Mouse (Mus musculus) brain, embryonic 14.5 days (tissue): ENCODE data around the gene Vkorc1l1. TPM values are rescaled to one million over a fixed set of nuclear protein-coding genes. Genes with fewer than 3 reads are reported as not detected.
"Not testable (repeated sequence)": the region's sequence is repeated elsewhere in the genome, so short reads cannot be mapped to it uniquely, and the experiment has no call there.

Source experiments
- DNase-seq: peaks from one replicate; pipeline ENCODE4 v3.0.0-alpha.2; 2011; ENCODE audit warnings: low read depth
- CTCF ChIP-seq: fragments of 200-500 bp; IDR thresholded peaks from 2 replicates; pipeline ENCODE4 v1.5.1; 2012; ENCODE audit warnings: inconsistent platforms, mild to moderate bottlenecking, moderate library complexity, borderline replicate concordance; ENCODE audit not compliant: insufficient read depth, insufficient read length; ENCODE audit errors: extremely low read depth
- POLR2A ChIP-seq: fragments of 200-500 bp; IDR thresholded peaks from 2 replicates; pipeline ENCODE4 v1.6.1; 2012; ENCODE audit warnings: mild to moderate bottlenecking, inconsistent platforms, borderline replicate concordance; ENCODE audit not compliant: poor library complexity, insufficient read depth, insufficient read length, severe bottlenecking; ENCODE audit errors: extremely low read depth
- polyA plus RNA-seq: library from polyadenylated mRNA; depleted of rRNA; stranded (reverse); fragments of >200 nt; gene quantifications from 2 replicates; pipeline ENCODE4 v1.2.3, GENCODE M21; 2012; rRNA removed

Gene Vkorc1l1
- 40.5 and 51.2 TPM in 2 replicates for polyA plus RNA-seq

DNA sequence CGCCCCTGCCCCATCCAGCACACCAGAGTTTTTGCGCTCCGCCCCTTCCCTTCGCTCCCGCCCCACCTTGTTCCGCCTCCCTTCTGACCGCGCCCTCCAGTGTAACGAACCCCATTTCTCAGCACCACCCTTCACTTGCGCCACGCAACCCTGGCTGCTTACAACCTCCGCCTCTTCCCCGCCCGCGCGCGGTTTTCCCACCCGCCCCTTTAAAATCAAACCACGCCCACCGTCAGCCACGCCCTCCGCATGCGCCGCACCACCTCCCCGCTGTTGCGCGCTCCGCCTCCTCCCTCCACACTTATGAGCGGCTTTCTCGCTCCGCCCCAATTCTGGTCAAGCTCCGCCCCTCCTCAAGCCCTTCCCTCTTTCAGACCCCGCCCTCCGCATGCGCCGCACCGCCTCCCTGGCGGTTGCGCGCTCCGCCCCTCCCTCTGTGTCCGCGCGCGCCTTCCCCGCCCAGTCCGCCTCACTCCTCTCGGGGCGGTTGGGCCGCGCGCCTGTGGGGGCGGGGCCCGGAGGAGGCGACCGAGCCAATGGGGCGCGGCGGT lies at the start of gene Vkorc1l1:
Gene Vkorc1l1 (plus strand): TSS at position 476 of the 551 bp plus-strand sequence.
- TF ChIP-seq POLR2A (no peak), CTCF (no peak)
- peak; percentile 100 for DNase-seq

DNA sequence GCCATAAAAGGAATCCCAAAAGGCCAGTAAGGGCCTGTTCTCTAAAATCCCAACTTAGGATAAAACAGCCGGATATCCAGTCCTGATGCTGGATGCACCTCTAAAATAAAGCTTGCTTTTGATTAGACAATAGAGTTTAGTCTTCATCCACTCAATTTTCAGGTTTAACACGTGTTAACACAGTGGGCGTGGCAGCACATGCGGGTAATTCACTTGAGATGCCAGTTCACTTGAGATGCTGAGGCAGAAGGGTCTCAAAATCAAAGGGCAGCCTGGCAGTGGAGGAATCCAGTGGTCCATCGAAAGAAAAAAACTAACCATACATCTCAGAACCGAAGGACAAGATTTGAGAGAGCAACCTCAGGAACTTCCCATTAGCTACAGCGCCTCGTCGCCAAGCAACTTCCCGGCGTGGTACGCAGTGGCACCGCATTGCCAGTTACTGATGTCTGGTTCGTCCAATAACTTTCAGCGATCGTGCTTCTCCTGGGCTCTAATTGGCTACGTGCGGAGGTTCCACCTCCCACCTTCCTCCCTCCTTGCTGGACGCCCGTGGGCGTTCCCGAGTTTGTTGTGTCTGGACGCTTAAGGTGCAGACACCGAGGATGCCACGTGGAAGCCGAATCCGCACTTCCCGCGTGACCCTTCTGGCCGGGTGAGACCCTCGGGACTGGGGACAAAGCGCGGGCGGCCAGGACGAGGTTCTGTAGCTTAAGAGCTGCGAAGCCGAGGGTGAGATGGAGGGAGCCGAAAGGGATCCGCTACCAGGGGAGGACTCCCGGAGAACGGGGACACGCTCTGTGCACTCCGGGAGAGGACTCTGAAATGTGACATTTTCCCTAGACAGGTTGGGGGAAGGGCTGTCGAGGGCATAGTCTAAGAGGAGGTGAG lies 46.3 kb upstream of the Vkorc1l1 start, which contains the start of gene Zbed5:
Gene Zbed5 (plus strand): TSS at position 526 of the 891 bp plus-strand sequence.
- TF ChIP-seq POLR2A (no peak), CTCF (no peak)
- peak; percentile 98 for DNase-seq

DNA sequence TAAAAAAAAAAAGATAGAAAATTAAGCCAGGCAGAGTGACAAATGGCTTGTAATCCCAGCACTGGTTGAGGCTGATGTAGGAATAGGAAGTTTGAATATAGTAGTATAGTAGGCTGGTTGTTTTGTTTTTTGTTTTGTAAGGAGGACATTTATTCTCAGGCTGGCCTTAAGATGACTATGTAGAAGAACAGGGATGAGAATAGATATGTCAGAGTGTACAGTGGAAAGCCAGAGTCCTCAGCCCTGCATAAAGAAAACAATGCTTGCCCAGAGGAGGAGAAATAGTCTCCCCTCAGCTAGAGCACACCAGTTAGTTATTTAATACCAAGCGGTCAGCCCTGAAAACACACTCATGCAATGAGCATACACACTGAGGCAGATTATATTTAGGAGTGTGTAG lies 43.3 kb upstream of the Vkorc1l1 start, which contains the start of gene Phkg1:
Gene Phkg1 (minus strand): TSS at position 101 of the 400 bp plus-strand sequence.
- TF ChIP-seq POLR2A (no peak), CTCF (no peak)
- DNase-seq = no peak

DNA sequence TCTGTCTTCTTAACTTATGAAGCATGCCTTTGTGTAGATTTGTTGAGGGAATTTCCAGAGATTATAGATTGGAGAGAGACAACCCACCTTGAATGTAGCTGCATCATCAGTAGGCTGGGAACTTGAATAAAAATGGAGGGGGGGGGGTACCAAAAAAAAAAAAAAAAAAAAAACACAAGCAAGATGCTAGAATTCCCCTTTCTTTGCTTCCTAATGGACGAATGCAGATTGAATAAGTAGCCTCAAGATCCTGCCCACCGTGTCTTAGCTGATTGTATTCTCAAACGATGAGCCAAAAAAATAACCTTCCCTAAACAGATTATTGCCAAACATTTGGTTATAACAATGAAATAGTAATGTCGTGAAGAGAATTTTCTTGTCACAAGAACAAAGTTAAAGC lies 34.0 kb upstream of the Vkorc1l1 start:
- no peak for TF ChIP-seq POLR2A
- no peak for TF ChIP-seq CTCF
- no peak for DNase-seq

DNA sequence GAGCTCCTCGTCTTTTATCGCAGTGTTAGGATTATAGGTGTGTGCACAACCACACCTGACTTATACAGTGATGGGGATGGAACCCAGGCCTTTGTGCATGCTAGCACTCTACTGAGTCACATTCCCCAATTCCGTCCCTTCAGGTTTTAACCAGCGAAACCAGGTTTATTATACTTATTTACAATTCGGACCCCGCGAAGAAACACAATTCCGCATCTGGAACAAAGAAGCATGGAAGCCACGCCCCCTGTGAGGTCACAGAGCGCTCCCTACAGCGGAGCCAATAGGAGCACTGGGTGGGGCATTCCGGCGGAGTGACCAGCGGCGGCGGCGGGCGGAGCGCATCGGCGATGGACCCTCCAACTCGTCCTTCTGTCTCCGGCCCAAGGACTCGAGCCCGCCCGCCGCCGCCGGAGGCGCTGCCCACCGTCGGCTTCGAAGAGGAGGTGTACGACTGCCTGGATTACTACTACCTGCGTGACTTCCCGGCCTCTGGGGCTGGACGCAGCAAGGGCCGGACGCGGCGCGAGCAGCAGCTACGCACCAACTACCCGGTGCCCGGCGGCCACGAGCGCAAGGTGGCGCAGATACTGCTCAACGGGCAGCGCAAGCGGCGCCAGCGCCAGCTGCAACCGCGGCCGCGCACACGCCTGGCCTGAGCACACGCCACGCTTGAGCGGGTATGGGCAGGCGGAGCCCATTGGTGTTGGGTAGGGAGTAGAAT lies 33.4 kb upstream of the Vkorc1l1 start, which contains the start of gene Nupr1l:
Gene Nupr1l (plus strand): TSS at position 299 of the 724 bp plus-strand sequence.
- DNase-seq = peak; percentile 97
- TF ChIP-seq CTCF (peak; percentile 22; the same call in 1 of the 2 replicates), POLR2A (peak; percentile 80; the same call in 1 of the 2 replicates)

DNA sequence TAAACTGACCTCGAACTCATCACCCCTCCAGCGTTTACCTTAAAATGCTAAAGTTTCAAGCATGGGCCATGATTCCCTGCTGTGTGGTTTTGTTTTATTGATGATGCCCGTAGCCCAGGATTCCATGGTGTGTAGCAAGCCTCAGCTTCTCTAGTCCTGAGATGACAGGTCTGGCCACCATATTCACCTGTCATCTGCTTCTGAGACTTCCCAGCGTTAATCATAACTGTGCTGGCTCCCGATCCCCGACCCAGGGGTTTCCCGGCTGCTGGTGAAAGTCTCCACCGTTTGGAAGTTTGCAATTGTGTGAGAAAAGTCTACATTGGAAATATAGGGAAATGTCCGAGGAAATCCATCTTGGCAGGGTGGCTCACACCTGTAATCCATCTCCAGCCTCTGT lies 32.6 kb upstream of the Vkorc1l1 start:
- TF ChIP-seq POLR2A (no peak), CTCF (no peak)
- DNase-seq = no peak

DNA sequence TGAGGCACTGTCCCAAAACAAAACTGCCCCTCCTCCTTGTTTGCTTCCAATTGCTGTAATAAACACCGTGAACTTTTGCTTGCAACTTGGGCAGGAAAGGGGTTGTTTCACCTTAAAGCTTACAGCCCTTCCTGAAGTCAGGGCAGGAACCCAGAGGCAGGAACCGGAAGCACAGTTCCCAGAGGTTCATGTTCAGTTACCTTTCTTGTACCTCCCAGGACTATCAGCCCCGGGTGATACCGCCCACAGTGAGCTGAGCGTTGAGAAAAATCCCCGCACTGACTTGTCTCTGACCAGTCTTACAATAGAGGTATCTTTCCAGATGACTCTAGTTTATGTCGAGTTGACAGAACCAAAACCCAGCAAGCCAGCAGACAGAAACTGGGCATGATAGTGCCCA lies 32.2 kb upstream of the Vkorc1l1 start:
- TF ChIP-seq CTCF (no peak), POLR2A (no peak)
- DNase-seq = no peak

DNA sequence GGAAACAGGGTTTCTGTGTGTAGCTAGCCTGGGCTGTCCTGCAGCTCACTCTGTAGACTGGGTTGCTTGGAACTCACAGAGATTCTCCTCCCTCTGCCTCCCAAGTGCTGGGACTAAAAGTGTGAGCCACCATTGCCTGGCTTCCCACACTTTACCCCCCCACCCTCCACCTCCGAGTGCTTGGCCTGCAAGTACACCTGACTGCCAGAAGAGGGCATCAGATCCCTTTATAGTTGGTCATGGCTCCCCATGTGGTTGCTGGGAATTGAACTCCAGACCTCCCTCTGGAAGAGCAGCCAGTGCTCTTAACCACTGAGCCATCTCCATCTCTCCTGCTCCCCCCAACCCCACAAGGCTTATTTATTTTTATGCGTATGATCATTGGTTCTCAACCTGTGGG lies 27.7 kb upstream of the Vkorc1l1 start:
- TF ChIP-seq CTCF (peak; percentile 57; the same call in 1 of the 2 replicates), POLR2A (no peak)
- peak; percentile 26 for DNase-seq

DNA sequence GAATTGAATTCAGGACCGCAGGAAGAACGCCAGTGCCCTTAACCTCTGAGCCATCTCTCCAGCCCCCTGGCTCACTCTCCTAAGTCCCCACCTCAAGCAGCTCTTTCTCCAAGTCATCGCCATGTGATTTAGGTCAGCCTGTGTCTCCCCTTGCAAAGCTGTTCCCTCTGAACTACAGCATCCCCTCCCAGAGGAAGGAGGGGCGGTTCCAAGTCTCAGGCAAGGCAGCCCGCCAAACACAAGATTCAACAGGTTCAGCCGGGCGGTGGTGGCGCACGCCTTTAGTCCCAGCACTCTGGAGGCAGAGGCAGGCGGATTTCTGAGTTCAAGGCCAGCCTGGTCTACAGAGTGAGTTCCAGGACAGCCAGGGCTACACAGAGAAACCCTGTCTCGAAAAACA lies 26.3 kb upstream of the Vkorc1l1 start:
- not testable (repeated sequence) for DNase-seq

DNA sequence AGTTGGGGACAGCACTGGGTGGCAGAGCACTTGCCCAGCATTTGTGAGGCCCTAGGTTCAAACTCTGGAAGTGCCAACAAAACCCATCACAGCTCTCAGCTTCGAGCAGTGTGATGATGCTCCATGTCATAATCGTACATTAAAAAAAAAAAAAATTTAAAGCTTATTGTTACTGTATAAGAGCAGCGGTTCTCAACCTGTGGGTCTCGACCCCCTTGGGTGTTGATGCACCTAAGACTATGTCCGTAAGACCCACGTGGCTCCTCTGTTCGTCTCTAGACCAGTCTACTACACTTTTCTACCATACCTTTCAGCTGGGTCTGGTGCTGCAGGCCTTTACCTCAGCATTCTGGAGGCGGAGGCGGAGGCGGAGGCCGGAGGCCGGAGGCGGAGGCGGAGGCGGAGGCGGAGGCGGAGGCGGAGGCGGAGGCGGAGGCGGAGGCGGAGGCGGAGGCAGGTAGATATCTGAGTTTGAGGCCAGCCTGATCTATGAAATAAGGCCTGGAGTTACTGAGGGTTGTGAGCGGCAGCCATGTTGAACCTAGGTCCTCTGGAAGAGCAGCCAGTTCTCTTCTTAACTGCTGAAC lies 23.6 kb upstream of the Vkorc1l1 start:
- no peak for TF ChIP-seq POLR2A
- TF ChIP-seq CTCF = no peak
- DNase-seq = no peak

DNA sequence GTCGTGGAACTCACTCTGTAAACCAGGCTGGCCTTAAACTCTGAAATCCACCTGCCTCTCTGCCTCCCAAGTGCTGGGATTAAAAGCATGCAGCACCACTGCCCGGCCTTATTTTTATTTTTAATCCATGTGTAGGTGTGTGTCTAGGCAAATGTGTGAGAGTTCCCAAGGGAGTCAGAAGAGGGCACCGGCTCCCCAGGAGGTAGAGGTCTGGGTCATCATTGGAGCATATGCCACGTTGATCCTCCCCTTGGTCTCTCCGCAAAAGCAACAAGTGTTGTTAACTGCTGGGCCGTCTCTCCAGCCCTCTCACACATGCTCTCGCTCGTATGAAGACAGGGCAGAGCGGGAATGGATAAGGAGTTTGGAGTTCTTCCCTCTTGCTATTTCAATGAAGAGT lies 23.0 kb upstream of the Vkorc1l1 start:
- DNase-seq = no peak
- TF ChIP-seq POLR2A = no peak
- no peak for TF ChIP-seq CTCF

DNA sequence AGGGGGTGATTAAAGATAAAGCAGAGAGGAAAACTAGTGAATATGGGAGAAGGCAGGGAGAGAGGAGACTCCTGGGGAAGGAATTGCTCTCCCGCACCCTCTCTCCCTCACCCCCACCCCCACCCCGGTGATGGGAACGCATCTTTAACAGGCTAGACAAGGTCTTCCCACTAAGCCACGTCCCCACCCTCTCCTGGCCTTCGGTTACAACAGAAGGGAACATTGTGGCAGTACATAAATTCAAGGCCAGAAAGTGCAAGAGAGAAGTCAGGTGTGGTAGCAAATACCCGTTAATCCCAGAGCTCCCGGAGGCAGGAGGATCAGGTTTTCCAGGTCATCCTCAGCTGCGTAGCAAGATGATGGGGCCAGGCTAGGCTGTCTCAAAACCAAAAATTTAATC lies 22.4 kb upstream of the Vkorc1l1 start:
- TF ChIP-seq POLR2A = no peak
- no peak for TF ChIP-seq CTCF
- DNase-seq = no peak
